Mouse (Mus musculus) heart, embryonic 16.5 days (tissue): ENCODE results near the gene P2ry4. TPM values are rescaled to one million over a fixed set of nuclear protein-coding genes. Genes with fewer than 3 reads are reported as not detected.

Experiments
- ATAC-seq: fragments of 200-750 bp; cut with Nextera tagmentation; replicated peaks from 2 replicates; pipeline ENCODE4 v1.8.0; 2017; ENCODE audit warnings: moderate number of reproducible peaks; ENCODE audit not compliant: insufficient read depth, low FRiP score; ENCODE audit errors: extremely low read depth
- H3K27ac ChIP-seq: fragments of 300-500 bp; sonication (generic); 2 replicates; pipeline ENCODE4 v1.5.1; 2014; ENCODE audit warnings: mild to moderate bottlenecking, low read length, control low read depth, moderate library complexity
- H3K27me3 ChIP-seq: fragments of 300-500 bp; sonication (generic); 2 replicates; pipeline ENCODE4 v1.6.1; 2014; ENCODE audit warnings: low read length, mixed read lengths; ENCODE audit not compliant: control insufficient read depth, insufficient read depth
- H3K36me3 ChIP-seq: fragments of 300-500 bp; sonication (generic); 2 replicates; pipeline ENCODE4 v1.6.1; 2014; ENCODE audit not compliant: control insufficient read depth, insufficient read depth
- H3K4me1 ChIP-seq: fragments of 300-500 bp; sonication (generic); 2 replicates; pipeline ENCODE4 v1.6.1; 2014; ENCODE audit warnings: low read length, mixed read lengths; ENCODE audit not compliant: control insufficient read depth, insufficient read depth
- H3K4me2 ChIP-seq: fragments of 300-500 bp; sonication (generic); 2 replicates; pipeline ENCODE4 v1.6.1; 2014; ENCODE audit warnings: low read depth, mild to moderate bottlenecking, control low read depth, low read length
- H3K4me3 ChIP-seq: fragments of 300-500 bp; sonication (generic); 2 replicates; pipeline ENCODE4 v1.5.1; 2014; ENCODE audit warnings: mild to moderate bottlenecking, control low read depth, low read length
- H3K9ac ChIP-seq: fragments of 300-500 bp; sonication (generic); 2 replicates; pipeline ENCODE4 v1.6.1; 2014; ENCODE audit warnings: low read length, control low read depth
- H3K9me3 ChIP-seq: fragments of 300-500 bp; sonication (generic); replicated peaks from 2 replicates; pipeline ENCODE4 v1.6.1; 2016; ENCODE audit warnings: low read length; ENCODE audit not compliant: control insufficient read depth
- WGBS: fragments of 180-500 bp; shearing (Covaris S2); extraction: QIAGEN DNeasy Blood & Tissue Kit; methylation state at CpG from one replicate; pipeline ENCODE4 v1.1.7; 2014; 5-methylcytosine and 5-hydroxymethylcytosine counted together
- polyA plus RNA-seq: library from polyadenylated mRNA; unstranded; fragments of >200 nt; fragmentation: Nextera tagmentation; extraction: Ambion mirVana; gene quantifications from 2 replicates; pipeline ENCODE4 v1.2.1, GENCODE M21; 2015

Gene P2ry4
- polyA plus RNA-seq, 1 experiment from 2014 or later: 0.05 TPM

DNA sequence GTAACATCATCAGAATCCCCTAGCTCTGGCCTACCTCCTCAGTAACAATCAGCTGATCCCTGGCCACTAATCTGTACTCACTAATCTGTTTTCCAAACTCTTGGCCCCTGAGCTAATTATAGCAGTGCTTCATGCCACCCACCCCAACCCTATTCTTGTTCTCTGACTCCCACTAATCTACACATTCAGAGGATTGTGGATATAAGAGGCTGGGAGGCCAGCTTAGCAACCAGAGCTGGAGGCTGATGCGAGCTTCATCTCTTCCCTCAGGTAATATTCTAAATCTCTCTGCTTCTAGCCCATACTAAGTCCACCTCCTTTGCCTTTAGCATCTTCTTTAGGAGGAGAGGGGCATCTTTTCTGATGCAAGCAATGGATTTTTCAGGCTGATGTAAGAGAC is 10.6 kb upstream of the P2ry4 start, which contains the start of gene Arr3:
TSS of gene Arr3 (plus strand) at position 184 of the 400 bp plus-strand sequence.
- H3K9ac ChIP-seq: no peak within 1 kb of the TSS
- no peak within 1 kb of the TSS for H3K4me2 ChIP-seq
- 46% methylated on average over 1 of the region's 1 CpGs for WGBS
- no peaks in the 10 kb centered on the region for H3K36me3 ChIP-seq
- H3K9me3 ChIP-seq: no peaks in the 10 kb centered on the region
- no peaks in the 10 kb centered on the region for H3K27me3 ChIP-seq
- H3K4me1 ChIP-seq: 0 out of 2 replicates have a peak, but pooled peaks cover 2% of the 10 kb centered on the region
- H3K4me3 ChIP-seq: no peak within 1 kb of the TSS
- H3K27ac ChIP-seq: no peak within 1 kb of the TSS
- ATAC-seq: no peak

GRCm38 (mm10) chrX:100599755-100600154 is 5.1 kb upstream of the P2ry4 start:
- Histone ChIP-seq H3K36me3 (no peaks in the 10 kb centered on the region), H3K4me1 (no peaks in the 10 kb centered on the region), H3K4me3 (no peak overlapping the region), H3K9ac (no peak overlapping the region), H3K27ac (no peak overlapping the region), H3K4me2 (no peak overlapping the region), H3K27me3 (no peaks in the 10 kb centered on the region), H3K9me3 (no peaks in the 10 kb centered on the region)
- WGBS: 59% methylated on average over 4 of the region's 4 CpGs
- no peak for ATAC-seq

GRCm38 (mm10) chrX:100597439-100597838 is 2.8 kb upstream of the P2ry4 start:
- H3K4me3 ChIP-seq: no peak overlapping the region
- H3K9me3 ChIP-seq: no peaks in the 10 kb centered on the region
- no peak overlapping the region for H3K4me2 ChIP-seq
- no peaks in the 10 kb centered on the region; the same call in 1 of the 2 replicates for H3K27me3 ChIP-seq
- no peak overlapping the region for H3K27ac ChIP-seq
- WGBS: 19% methylated on average over 5 of the region's 5 CpGs
- H3K4me1 ChIP-seq: no peaks in the 10 kb centered on the region
- no peak overlapping the region for H3K9ac ChIP-seq
- H3K36me3 ChIP-seq: no peaks in the 10 kb centered on the region
- 0 out of 2 replicates have a peak, but pooled peaks have one; percentile 4 for ATAC-seq

- Histone ChIP-seq H3K36me3 (no peaks in the 10 kb centered on the region), H3K9me3 (no peaks in the 10 kb centered on the region), H3K4me2 (no peak within 1 kb of the TSS), H3K9ac (no peak within 1 kb of the TSS), H3K27me3 (no peaks in the 10 kb centered on the region; the same call in 1 of the 2 replicates), H3K4me1 (no peaks in the 10 kb centered on the region), H3K27ac (no peak within 1 kb of the TSS), H3K4me3 (no peak within 1 kb of the TSS)
- no peak for ATAC-seq
- 100% methylated on average over 1 of the region's 1 CpGs for WGBS
Observed at GRCm38 (mm10) chrX:100571951-100572350, 22.7 kb downstream of the P2ry4 start, which contains the start of gene Awat1. Awat1 (plus strand) TSS chrX:100572251.

DNA sequence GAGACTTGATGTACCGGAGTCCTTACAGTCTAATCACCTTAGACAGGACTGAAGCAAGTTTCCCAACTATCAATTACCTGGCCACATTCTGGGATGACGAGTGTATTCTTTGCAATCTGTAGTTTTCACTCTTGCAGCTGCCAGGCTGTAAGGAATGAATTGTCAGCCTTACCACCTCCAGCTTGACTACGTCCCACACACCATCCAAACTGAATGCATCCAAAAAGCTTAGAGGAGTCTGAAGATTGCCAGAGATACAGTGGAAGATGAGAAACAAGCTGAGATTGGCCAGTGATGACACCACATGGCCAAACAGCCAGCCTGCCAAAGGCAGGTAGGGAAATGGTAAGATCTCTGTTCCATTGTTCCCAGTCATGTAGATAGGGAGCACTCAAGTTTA is 29.0 kb downstream of the P2ry4 start:
- no peaks in the 10 kb centered on the region for H3K4me1 ChIP-seq
- no peak overlapping the region for H3K4me2 ChIP-seq
- no peak for ATAC-seq
- no peak overlapping the region for H3K9ac ChIP-seq
- no peaks in the 10 kb centered on the region for H3K36me3 ChIP-seq
- 82% methylated on average over 3 of the region's 3 CpGs for WGBS
- no peaks in the 10 kb centered on the region for H3K9me3 ChIP-seq
- H3K27me3 ChIP-seq: no peaks in the 10 kb centered on the region
- no peak overlapping the region for H3K4me3 ChIP-seq
- no peak overlapping the region for H3K27ac ChIP-seq

DNA sequence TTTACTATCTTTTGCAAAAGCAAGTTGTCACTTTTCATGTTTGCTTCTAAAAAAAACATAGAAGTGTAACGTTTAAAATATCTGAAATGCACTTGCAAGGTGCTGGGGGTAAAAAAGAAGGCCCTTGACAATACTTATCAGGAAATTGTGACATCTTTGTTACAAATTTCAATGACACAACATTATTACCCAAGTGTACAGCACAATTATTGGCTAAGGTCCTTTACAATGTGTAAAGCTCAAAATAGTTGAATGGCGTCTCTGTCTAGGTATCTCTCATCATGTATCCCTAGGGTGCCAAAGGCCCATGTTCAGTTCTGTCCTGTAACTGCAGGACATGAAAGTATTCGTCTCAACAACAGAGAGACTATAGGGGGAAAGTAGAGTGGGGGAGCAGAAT is 38.6 kb downstream of the P2ry4 start:
- Histone ChIP-seq H3K36me3 (no peaks in the 10 kb centered on the region), H3K4me3 (no peak overlapping the region), H3K4me1 (no peaks in the 10 kb centered on the region), H3K9ac (no peak overlapping the region), H3K9me3 (no peaks in the 10 kb centered on the region), H3K27ac (no peak overlapping the region), H3K4me2 (no peak overlapping the region), H3K27me3 (0 out of 2 replicates have a peak, but pooled peaks cover 2% of the 10 kb centered on the region)
- ATAC-seq: no peak
- WGBS: 63% methylated on average over 3 of the region's 3 CpGs

Other genes starting within 250 kb of the P2ry4 start
- not detected in 2 replicates for gene Otud6a, start 165.9 kb downstream of the P2ry4 start, polyA plus RNA-seq
- 0.15 and 0.17 TPM in 2 replicates for gene Awat2, start 152.2 kb downstream of the P2ry4 start, polyA plus RNA-seq
- 25.6 and 34.1 TPM in 2 replicates for gene Igbp1, start 100.6 kb downstream of the P2ry4 start, polyA plus RNA-seq
- gene Dgat2l6, start 70.0 kb downstream of the P2ry4 start, polyA plus RNA-seq: not detected in 2 replicates
- not detected in 2 replicates for gene Awat1, start 22.6 kb downstream of the P2ry4 start, polyA plus RNA-seq
- 1.2 and 1.3 TPM in 2 replicates for gene Arr3, start 10.6 kb upstream of the P2ry4 start, polyA plus RNA-seq
- 22.9 and 23.5 TPM in 2 replicates for gene Kif4, start 30.9 kb upstream of the P2ry4 start, polyA plus RNA-seq
- gene Pdzd11, start 31.7 kb upstream of the P2ry4 start, polyA plus RNA-seq: 88.9 and 100 TPM in 2 replicates
- 0.76 and 0.94 TPM in 2 replicates for gene Gdpd2, start 135.0 kb upstream of the P2ry4 start, polyA plus RNA-seq
- gene Dlg3, start 172.9 kb upstream of the P2ry4 start, polyA plus RNA-seq: 1.6 and 2.4 TPM in 2 replicates